Mouse (Mus musculus) MEL (cell line): ENCODE data around the gene Pigx. TPM values are rescaled to one million over a fixed set of nuclear protein-coding genes. Genes with fewer than 3 reads are reported as not detected.
A peak's percentile ranks its signal among the peaks of the same experiment; 100 is the strongest.

ENCODE experiments used
- DNase-seq: peaks from one replicate; pipeline ENCODE4 v3.0.0; 2011; ENCODE audit warnings: low read depth, low spot score
- H3K27ac ChIP-seq: 2 replicates; pipeline ENCODE4 v1.5.1; 2012; ENCODE audit warnings: low read depth, mild to moderate bottlenecking, control low read depth, low read length, moderate library complexity; ENCODE audit not compliant: control insufficient read depth
- H3K27me3 ChIP-seq, 2 experiments: fragments of 150-350 bp in 1 of 2; sonication (generic) in 1 of 2; 2 replicates each; pipeline ENCODE4 v1.6.1; 2012; ENCODE audit warnings: low read length in 2 of 2, mild to moderate bottlenecking in 2 of 2, improper control_type of control experiment in 1 of 2, moderate library complexity in 1 of 2; ENCODE audit not compliant: insufficient read depth in 2 of 2, control insufficient read depth in 1 of 2
- H3K36me3 ChIP-seq, 2 experiments: 2 replicates each; pipeline ENCODE4 v1.6.1; 2012 to 2014; ENCODE audit warnings: low read length in 2 of 2, improper control_type of control experiment in 1 of 2, inconsistent platforms in 1 of 2, mild to moderate bottlenecking in 1 of 2; ENCODE audit not compliant: insufficient read depth in 2 of 2, control insufficient read depth in 1 of 2
- H3K4me1 ChIP-seq, 2 experiments: fragments of 150-350 bp in 1 of 2; sonication (generic) in 1 of 2; 2 replicates each; pipeline ENCODE4 v1.6.1; 2012; ENCODE audit warnings: low read length in 2 of 2, improper control_type of control experiment in 1 of 2, mild to moderate bottlenecking in 1 of 2; ENCODE audit not compliant: insufficient read depth in 2 of 2, control insufficient read depth in 1 of 2
- H3K4me3 ChIP-seq, 2 experiments: fragments of 150-350 bp in 1 of 2; sonication (generic) in 1 of 2; 2 replicates each; pipeline ENCODE4 v1.5.1; 2012; ENCODE audit warnings: low read depth in 2 of 2, low read length in 2 of 2, mild to moderate bottlenecking in 2 of 2, moderate library complexity in 2 of 2, control low read depth in 1 of 2, improper control_type of control experiment in 1 of 2; ENCODE audit not compliant: control insufficient read depth in 1 of 2, insufficient read depth in 1 of 2
- H3K79me2 ChIP-seq: 2 replicates; pipeline ENCODE4 v1.6.1; 2012; ENCODE audit warnings: mild to moderate bottlenecking, low read length, moderate library complexity; ENCODE audit not compliant: control insufficient read depth, poor library complexity, insufficient read depth
- H3K9ac ChIP-seq: 2 replicates; pipeline ENCODE4 v1.6.1; 2012; ENCODE audit warnings: low read depth, mild to moderate bottlenecking, control low read depth, low read length, moderate library complexity; ENCODE audit not compliant: control insufficient read depth, poor library complexity, severe bottlenecking
- H3K9me3 ChIP-seq: fragments of 150-350 bp; sonication (generic); replicated peaks from 2 replicates; pipeline ENCODE4 v1.6.1; 2012; ENCODE audit warnings: mild to moderate bottlenecking, low read length, improper control_type of control experiment, moderate library complexity; ENCODE audit not compliant: insufficient read depth
- CHD2 ChIP-seq: IDR thresholded peaks from 2 replicates; pipeline ENCODE4 v1.6.1; 2011; ENCODE audit warnings: low read length, improper control_type of control experiment
- ELF1 ChIP-seq: IDR thresholded peaks from 2 replicates; pipeline ENCODE4 v1.6.1; 2014; ENCODE audit warnings: low read depth, mild to moderate bottlenecking, inconsistent platforms, low read length, improper control_type of control experiment, moderate library complexity
- EP300 ChIP-seq, 2 experiments: IDR thresholded peaks; 2 replicates each; pipeline ENCODE4 v1.6.1; 2011; ENCODE audit warnings: improper control_type of control experiment in 2 of 2, low read length in 2 of 2, low read depth in 1 of 2, mild to moderate bottlenecking in 1 of 2
- ETS1 ChIP-seq: IDR thresholded peaks from 2 replicates; pipeline ENCODE4 v1.6.1; 2012; ENCODE audit warnings: low read depth, mild to moderate bottlenecking, inconsistent platforms, low read length, improper control_type of control experiment, moderate library complexity
- KAT2A ChIP-seq: conservative IDR thresholded peaks from 2 replicates; pipeline ENCODE4 v1.6.1; 2012; ENCODE audit warnings: low read depth, low read length, improper control_type of control experiment, inconsistent platforms
- MAFK ChIP-seq: IDR thresholded peaks from 2 replicates; pipeline ENCODE4 v1.6.1; 2011; ENCODE audit warnings: low read depth, mild to moderate bottlenecking, low read length, improper control_type of control experiment, borderline replicate concordance
- MAZ ChIP-seq: IDR thresholded peaks from 2 replicates; pipeline ENCODE4 v1.6.1; 2012; ENCODE audit warnings: low read depth, mild to moderate bottlenecking, inconsistent platforms, low read length, improper control_type of control experiment
- MEF2A ChIP-seq: IDR thresholded peaks from 2 replicates; pipeline ENCODE4 v1.6.1; 2014; ENCODE audit warnings: low read depth, mild to moderate bottlenecking, inconsistent platforms, low read length, improper control_type of control experiment; ENCODE audit not compliant: poor library complexity, insufficient replicate concordance, severe bottlenecking; ENCODE audit errors: extremely low read depth
- MYC ChIP-seq: IDR thresholded peaks from 2 replicates; pipeline ENCODE4 v1.6.1; 2011; ENCODE audit warnings: low read depth, mild to moderate bottlenecking, low read length, improper control_type of control experiment, moderate library complexity
- POLR2A ChIP-seq, 2 experiments: IDR thresholded peaks; 2 replicates each; pipeline ENCODE4 v1.6.1; 2011 to 2012; ENCODE audit warnings: low read length in 2 of 2, mild to moderate bottlenecking in 2 of 2, control low read depth in 1 of 2, improper control_type of control experiment in 1 of 2, low read depth in 1 of 2, moderate library complexity in 1 of 2; ENCODE audit not compliant: control insufficient read depth in 1 of 2, insufficient read depth in 1 of 2, poor library complexity in 1 of 2
- POLR2AphosphoS5 ChIP-seq: IDR thresholded peaks from 2 replicates; pipeline ENCODE4 v1.6.1; 2012; ENCODE audit warnings: low read depth, borderline replicate concordance, mild to moderate bottlenecking, inconsistent platforms, low read length, moderate library complexity, mixed read lengths
- RAD21 ChIP-seq: IDR thresholded peaks from 2 replicates; pipeline ENCODE4 v1.6.1; 2011; ENCODE audit warnings: mild to moderate bottlenecking, low read depth, low read length, improper control_type of control experiment
- RCOR1 ChIP-seq: IDR thresholded peaks from 2 replicates; pipeline ENCODE4 v1.6.1; 2012; ENCODE audit warnings: low read depth, mild to moderate bottlenecking, inconsistent platforms, low read length, improper control_type of control experiment
- SIN3A ChIP-seq: IDR thresholded peaks from 2 replicates; pipeline ENCODE4 v1.6.1; 2012; ENCODE audit warnings: low read length, improper control_type of control experiment, inconsistent platforms
- SMC3 ChIP-seq: IDR thresholded peaks from 2 replicates; pipeline ENCODE4 v1.6.1; 2011; ENCODE audit warnings: low read depth, low read length, improper control_type of control experiment
- TAL1 ChIP-seq: IDR thresholded peaks from 2 replicates; pipeline ENCODE4 v1.6.1; 2012; ENCODE audit warnings: mild to moderate bottlenecking, inconsistent platforms, low read length, moderate library complexity, mixed read lengths
- TBP ChIP-seq: IDR thresholded peaks from 2 replicates; pipeline ENCODE4 v1.8.0; 2011; ENCODE audit warnings: low read depth, low read length, improper control_type of control experiment
- UBTF ChIP-seq: IDR thresholded peaks from 2 replicates; pipeline ENCODE4 v1.6.1; 2012; ENCODE audit warnings: low read depth, mild to moderate bottlenecking, inconsistent platforms, low read length, improper control_type of control experiment, moderate library complexity, borderline replicate concordance; ENCODE audit not compliant: insufficient read depth
- ZC3H11A ChIP-seq: IDR thresholded peaks from 2 replicates; pipeline ENCODE4 v1.6.1; 2012; ENCODE audit warnings: low read depth, mild to moderate bottlenecking, inconsistent platforms, low read length, improper control_type of control experiment
- ZMIZ1 ChIP-seq: IDR thresholded peaks from 2 replicates; pipeline ENCODE4 v1.6.1; 2012; ENCODE audit warnings: low read depth, mild to moderate bottlenecking, inconsistent platforms, low read length, improper control_type of control experiment, moderate library complexity
- polyA plus RNA-seq, 2 experiments: library from polyadenylated mRNA; stranded (reverse) in 1 of 2; unstranded in 1 of 2; fragments of >175 nt in 1 of 2; fragments of >200 nt in 1 of 2; gene quantifications; 2 replicates each; pipeline versions ENCODE4 v1.2.1 to v1.2.4; 2012; ENCODE audit warnings: low replicate concordance in 2 of 2, low read depth in 1 of 2; ENCODE audit not compliant: insufficient read length in 2 of 2, insufficient read depth in 1 of 2, missing spikeins in 1 of 2
- total RNA-seq: library from RNA; depleted of rRNA; stranded (reverse); fragments of 300-350 nt; gene quantifications from 2 replicates; pipeline ENCODE4 v1.2.3, GENCODE M21; 2012

Pigx gene
- total and polyA plus RNA-seq, 3 experiments: 22.3 to 29.5 TPM; not detected in 1

DNA sequence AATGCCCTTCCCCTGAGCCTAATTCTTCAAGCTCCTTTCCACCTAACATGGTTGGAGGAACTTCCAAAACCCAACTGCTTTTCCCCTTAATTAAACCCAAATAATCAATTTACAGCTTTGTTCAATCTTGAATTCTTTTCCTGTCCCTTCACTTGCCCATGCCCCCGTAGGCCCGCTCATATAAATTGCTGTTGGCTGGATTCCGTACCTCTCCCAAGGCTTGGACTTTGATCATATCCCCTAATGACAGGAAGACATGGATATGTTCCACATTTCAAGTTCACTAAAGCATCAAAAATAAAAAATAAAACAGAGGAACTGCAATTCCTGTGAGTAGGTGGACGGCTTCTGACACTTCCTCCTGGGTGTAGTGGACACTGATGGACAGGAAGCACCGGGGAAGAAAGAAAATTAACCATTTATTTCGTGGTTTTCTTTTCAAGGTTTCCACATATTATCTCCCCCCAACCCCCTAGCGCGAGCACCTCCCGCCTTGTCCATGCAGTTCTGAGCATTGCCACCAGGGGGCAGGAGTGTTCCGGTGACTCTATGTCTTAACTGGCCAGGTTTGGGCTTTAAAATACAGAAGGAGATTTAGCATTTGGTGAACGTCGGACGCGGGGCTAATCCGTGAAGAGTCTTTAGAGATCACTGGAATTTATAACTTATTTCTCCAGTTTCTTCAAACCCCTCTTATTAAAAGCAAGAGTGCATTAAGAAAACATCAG is 15.6 kb upstream of the Pigx start (continued):
- no peak for TF ChIP-seq TAL1
- TF ChIP-seq MAZ: no peak
- no peak for TF ChIP-seq KAT2A
- TF ChIP-seq SMC3: peak; percentile 93
- peak; percentile 58 for TF ChIP-seq SIN3A
- TF ChIP-seq ELF1: no peak
- TF ChIP-seq POLR2A (IDR thresholded peaks at IDR 0.05; ENCODE audit: control insufficient read depth in 1 of 2, insufficient read depth in 1 of 2, low read depth in 1 of 2, low read length in 2 of 2, poor library complexity in 1 of 2): no peak
- TF ChIP-seq EP300 (IDR thresholded peaks at IDR 0.05; ENCODE audit: low read depth in 1 of 2, low read length in 2 of 2): no peak
- peak; percentile 90 for TF ChIP-seq ZC3H11A
- TF ChIP-seq RCOR1: no peak
- TF ChIP-seq MEF2A: no peak
- TF ChIP-seq CHD2: no peak
- no peak for TF ChIP-seq ETS1
- TF ChIP-seq MYC: no peak
- peak; percentile 89 for TF ChIP-seq RAD21
- 0 out of 2 replicates have a peak, but pooled peaks have one; percentile 14 for TF ChIP-seq TBP
- TF ChIP-seq POLR2AphosphoS5: no peak

- Histone ChIP-seq H3K9ac (peak overlapping the region; percentile 29; the same call in 1 of the 2 replicates), H3K79me2 (no peaks in the 10 kb centered on the region), H3K9me3 (no peaks in the 10 kb centered on the region), H3K36me3 (peaks cover 0 to 13% of the 10 kb centered on the region in 2 experiments; a peak in 2 of 4 replicates), H3K4me1 (peaks cover 2 to 23% of the 10 kb centered on the region in 2 experiments), H3K27ac (peak overlapping the region; percentile 94), H3K27me3 (no peaks in the 10 kb centered on the region), H3K4me3 (peak overlapping the region; percentile 42 to 51; a peak in 3 of 4 replicates)
- peak; percentile 44 for DNase-seq
- TF ChIP-seq EP300 (IDR thresholded peaks at IDR 0.05; ENCODE audit: low read depth in 1 of 2, low read length in 2 of 2) (no peak), MEF2A (no peak), MYC (no peak), ETS1 (no peak), ZMIZ1 (no peak), MAFK (no peak), UBTF (0 out of 2 replicates have a peak, but pooled peaks have one; percentile 12)
Measured at GRCm38 (mm10) chr16:32114406-32114805, 14.9 kb upstream of the Pigx start.
